Mouse (Mus musculus) adipocyte (in vitro differentiated cells): ENCODE measurements around the gene Ppp1r18.
A peak's percentile ranks its signal among the peaks of the same experiment; 100 is the strongest.

Source experiments
- DNase-seq: peaks from one replicate; pipeline ENCODE4 v3.0.0-alpha.2; 2016; ENCODE audit warnings: low spot score

Ppp1r18 gene

GRCm38 (mm10) chr17:35865481-35866280 lies at the start of gene Ppp1r18:
Ppp1r18 (plus strand) TSS chr17:35865593.
- peak; percentile 66 for DNase-seq

- no peak for DNase-seq
These were observed 49.6 kb upstream of the Ppp1r18 start for GRCm38 (mm10) chr17:35815836-35816235.

DNA sequence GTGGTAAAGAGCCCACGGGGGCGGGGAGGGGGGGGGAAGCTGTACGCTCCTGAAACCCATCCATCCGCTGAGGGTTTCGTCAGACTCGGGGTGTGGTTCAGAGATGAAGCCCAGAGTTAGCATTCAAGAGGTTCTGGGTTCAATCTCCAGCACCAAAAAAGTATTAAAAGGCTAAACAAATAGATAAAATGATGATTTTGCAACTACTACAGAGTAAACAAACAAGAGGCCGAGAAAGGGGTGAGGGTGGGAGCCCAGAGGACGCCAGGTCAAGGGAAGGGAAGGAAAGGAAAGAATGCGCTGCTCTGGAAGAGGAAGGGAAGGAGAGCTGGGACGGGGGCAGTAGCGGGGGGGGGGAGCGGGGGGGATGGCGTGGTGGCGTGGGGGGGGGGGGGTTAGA lies 48.7 kb upstream of the Ppp1r18 start:
- DNase-seq = no peak

DNA sequence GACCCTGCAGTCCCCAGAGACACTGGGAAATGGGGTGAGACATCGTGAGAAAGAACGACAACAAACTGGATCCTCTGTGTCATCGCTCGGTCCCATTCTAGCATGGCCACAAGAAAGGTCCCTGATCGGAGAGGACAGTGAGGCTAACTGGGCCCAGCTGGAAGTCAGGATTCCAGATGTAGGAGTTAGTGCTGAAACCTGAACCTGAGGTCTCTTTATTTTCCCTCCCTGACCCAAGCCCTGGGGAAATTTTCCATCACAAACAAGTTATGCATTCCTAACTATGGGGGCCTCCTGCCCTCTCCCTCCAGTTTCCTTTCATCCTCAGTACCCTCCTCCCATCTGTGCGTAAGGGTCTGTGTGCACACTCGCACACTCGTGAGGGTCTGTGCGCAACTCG lies 48.2 kb upstream of the Ppp1r18 start:
- no peak for DNase-seq

DNA sequence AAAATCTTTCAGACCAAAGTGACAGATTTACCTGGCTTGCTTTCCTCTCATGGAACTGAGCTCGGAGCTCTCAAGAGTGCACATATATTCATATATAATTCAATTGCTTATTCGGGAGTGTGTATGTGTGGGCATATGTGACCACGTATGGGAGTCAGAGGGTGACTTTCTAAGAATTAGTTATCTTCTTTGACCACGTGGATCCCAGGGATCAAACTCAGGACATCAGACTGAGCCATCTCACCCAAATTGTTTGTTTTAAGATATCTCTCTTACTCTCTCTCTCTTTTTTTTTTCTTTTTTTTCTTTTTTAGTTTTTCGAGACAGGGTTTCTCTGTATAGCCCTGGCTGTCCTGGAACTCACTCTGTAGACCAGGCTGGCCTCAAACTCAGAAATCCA lies 45.3 kb upstream of the Ppp1r18 start:
- no peak for DNase-seq

DNA sequence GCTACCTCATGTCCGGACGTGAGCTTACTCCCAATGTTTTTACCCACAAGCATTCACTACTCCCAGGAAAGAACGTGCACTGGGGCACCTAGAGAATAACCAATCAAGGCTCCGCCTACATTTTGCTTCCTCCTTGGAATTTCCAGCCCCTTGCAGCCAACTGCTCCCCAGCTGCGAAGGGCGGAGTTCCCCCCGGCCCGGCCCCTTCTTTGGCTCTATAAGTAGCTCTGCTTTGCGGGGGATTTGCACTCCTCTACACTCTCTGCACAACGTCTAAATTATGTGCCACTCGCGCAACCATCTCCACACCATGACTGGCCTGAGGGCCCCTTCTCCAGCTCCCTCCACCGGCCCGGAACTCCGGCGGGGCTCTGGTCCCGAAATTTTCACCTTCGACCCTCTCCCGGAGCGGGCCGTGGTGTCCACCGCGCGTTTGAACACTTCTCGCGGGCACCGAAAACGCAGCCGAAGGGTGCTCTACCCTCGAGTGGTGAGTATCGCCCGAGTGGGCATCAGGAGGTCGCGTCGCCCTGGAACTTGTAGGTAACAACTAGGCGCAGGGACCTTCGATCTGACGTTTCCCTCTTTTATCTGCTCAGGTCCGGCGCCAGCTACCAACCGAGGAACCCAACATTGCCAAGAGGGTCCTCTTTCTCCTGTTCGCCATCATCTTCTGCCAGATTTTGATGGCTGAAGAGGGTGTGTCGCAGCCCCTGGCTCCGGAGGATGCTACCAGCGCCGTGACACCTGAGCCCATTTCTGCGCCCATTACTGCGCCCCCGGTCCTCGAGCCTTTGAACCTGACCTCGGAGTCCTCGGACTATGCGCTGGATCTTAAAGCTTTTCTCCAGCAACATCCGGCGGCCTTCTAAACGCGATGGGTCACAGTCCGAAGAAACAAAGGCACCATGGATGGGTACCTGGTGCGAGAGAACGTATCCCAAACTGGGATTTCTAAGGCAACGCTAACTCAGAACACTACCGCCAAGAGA lies 43.7 kb upstream of the Ppp1r18 start, which contains the start of gene Ier3:
Gene Ier3, plus strand, starts transcription at position 246 of the 992 bp plus-strand sequence.
- peak; percentile 75 for DNase-seq

GRCm38 (mm10) chr17:35822564-35822963 lies 42.8 kb upstream of the Ppp1r18 start:
- no peak for DNase-seq

- peak; percentile 95 for DNase-seq
These were observed 42.1 kb upstream of the Ppp1r18 start, which contains the start of gene Flot1 for GRCm38 (mm10) chr17:35822964-35823937. Flot1 (plus strand) TSS chr17:35823230.

DNA sequence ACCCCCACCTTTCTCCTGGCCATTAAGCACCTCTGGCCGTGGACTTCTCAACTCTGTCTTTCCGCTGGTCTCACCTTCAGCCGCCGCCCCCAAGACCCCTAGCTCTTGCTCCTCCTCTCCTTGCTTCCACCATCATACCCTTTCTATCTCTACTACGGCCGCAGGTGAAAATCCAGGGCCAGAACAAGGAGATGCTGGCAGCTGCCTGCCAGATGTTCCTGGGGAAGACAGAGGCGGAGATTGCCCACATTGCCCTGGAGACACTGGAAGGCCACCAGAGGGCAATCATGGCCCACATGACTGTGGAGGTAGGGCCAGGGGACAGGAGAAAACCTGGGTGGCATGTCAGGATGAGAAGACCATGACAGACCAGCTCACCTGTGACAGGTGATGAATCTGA lies 41.0 kb upstream of the Ppp1r18 start:
- DNase-seq = peak; percentile 41

DNA sequence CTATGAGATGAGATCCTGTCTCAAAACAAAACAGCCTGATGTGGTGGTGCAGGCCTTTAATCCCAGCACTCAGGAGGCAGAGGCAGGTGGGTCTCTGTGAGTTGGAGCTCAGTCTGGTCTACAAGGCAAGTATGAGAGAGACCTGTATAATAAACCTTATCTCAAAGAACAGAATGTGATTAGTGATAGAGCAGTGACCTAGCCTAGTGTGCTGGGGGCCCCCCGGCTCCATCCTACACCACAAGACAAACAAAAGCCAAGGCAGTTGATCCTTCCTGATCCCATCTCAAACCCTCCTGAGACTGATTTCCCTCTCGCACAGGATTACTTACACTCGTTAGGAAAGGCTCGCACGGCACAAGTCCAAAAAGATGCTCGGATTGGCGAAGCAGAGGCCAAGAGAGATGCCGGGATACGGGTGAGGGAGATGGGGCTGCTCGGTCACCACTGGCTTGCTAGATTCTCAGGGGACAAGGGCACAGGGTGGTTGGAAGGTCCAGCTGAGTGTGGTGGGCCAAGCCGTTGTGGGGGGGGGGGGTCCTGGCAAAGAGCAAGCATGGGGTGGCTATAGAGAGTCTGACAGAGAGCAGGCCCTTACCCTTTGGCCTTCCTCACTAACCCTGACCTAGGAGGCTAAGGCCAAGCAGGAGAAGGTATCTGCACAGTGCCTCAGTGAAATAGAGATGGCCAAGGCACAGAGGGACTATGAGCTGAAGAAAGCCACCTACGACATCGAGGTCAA lies 40.1 kb upstream of the Ppp1r18 start:
- DNase-seq = no peak

- DNase-seq = no peak
These were observed 35.7 kb upstream of the Ppp1r18 start for GRCm38 (mm10) chr17:35829737-35830136.

DNA sequence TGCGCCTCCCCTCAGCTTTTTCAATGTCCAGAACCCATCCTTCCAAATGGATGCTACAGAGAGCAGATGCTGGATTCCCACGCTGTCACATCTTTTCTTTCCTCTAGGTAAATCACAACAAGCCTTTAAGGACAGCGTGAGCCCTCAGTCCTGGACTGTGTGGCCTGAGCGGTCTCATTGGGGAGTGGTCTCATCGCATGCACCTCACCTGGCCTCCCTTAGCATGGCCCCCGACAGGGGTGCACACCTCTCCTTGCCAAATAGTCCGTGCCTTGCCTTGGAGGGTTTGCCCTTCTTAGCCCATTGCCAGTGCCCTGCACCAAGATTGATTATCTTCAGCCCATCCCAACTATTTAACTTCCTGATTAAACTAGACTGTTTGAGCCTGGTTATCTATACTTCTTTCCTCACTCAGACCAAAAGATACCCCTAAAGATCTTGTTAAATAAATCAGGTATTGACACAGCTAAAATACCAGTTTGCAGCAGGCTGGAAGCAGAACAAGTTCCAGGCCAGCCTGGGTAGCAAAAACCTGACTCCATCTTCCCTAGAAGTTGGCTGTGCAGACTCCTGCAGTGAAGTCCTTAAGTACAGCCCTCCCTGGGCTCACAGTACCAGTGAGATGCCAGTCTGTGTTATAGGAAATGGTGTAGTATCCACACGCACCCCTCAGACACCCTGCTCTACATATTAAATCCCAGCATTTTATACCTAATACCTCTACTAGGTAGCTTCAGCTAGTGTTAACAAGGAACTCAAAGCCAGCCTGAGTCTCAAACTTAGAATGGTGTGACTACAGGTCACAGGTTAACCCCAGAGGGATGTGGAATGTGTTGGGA lies 32.8 kb upstream of the Ppp1r18 start:
- DNase-seq = no peak

DNA sequence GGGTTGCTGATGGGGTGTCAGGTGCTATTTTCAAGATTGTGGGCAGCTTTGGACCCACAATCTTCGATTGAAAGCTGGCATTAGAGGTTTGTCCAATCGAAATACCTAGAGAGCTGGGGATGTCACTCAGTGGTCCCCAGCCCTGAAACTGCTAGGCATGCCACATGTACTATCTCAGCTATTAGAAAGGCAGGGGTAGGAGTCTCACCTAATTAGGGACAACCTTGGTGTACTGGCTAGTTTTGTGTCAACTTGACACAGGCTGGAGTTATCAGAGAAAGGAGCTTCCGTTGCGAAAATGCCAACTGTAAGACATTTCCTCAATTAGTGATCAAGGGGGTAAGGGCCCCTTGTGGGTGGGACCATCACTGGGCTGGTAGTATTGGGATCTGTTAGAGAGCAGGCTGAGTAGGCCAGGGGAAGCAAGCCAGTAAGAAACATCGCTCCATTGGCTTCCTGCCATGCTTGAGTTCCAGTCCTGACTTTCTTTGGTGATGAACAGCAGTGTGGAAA lies 32.1 kb upstream of the Ppp1r18 start:
- DNase-seq = peak; percentile 64

DNA sequence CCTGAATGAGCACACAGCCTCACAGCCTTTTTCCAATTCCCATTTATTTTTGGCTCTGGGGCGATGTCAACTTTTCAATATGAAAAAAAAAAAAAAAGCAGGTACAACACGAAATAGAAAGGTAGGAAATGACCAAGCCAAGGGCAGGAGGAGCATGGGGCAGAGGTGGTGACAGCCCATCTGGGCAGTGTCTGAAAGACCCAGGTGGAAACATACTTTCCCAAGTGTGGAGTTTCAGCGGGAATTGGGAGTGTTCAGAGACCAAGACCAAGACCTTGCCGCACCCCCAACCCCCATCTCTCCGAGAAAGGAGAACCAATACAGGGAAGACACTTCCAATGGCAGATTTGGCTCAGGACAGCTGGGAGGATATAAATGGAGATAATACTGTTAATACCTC lies 31.5 kb upstream of the Ppp1r18 start:
- no peak for DNase-seq

DNA sequence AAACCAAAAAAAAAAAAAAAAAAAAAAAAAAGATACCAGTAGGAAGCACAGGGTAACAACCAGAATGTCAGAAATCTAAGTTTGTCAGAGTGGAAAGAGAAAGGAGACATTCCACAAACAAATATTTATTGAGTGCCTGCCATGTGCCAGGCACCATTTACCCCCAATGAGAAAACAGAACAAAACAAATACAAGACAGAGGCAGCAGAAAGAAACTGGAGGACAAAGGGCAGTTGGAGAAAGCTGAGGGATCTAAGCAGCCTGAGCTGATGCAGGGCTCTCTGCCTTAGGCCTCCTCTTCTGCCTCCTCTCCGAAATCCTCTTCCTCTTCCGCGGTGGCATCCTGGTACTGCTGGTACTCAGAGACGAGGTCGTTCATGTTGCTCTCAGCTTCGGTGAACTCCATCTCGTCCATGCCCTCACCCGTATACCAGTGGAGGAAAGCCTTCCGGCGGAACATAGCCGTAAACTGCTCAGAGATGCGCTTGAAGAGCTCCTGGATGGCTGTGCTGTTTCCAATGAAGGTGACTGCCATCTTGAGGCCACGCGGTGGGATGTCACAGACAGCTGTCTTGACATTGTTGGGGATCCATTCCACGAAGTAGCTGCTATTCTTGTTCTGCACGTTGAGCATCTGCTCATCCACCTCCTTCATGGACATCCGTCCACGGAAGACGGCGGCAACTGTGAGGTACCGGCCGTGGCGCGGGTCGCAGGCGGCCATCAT lies 30.5 kb upstream of the Ppp1r18 start:
- peak; percentile 54 for DNase-seq

DNA sequence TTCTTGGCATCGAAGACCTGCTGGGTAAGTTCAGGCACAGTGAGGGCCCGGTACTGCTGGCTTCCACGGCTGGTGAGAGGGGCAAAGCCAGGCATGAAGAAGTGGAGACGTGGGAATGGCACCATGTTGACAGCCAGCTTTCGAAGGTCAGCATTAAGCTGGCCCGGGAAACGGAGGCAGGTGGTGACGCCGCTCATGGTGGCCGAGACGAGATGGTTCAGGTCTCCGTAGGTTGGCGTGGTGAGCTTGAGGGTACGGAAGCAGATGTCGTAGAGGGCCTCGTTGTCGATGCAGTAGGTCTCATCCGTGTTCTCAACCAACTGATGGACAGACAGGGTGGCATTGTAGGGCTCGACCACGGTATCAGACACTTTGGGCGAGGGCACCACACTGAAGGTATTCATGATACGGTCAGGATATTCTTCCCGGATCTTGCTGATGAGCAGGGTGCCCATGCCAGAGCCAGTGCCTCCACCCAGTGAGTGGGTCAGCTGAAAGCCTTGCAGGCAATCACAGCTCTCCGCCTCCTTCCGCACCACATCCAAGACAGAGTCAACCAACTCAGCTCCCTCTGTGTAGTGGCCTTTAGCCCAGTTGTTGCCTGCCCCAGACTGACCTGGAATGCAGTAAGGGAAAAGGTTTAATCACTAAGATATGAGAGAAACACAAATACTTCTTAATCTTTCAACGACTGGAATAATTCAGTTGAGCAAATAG lies 29.8 kb upstream of the Ppp1r18 start:
- DNase-seq = peak; percentile 68

GRCm38 (mm10) chr17:35836178-35836965 lies 29.0 kb upstream of the Ppp1r18 start:
- DNase-seq = peak; percentile 95
